Comparison of ENCODE assay signal across 15 mouse cellular contexts in the genomic region with DNA sequence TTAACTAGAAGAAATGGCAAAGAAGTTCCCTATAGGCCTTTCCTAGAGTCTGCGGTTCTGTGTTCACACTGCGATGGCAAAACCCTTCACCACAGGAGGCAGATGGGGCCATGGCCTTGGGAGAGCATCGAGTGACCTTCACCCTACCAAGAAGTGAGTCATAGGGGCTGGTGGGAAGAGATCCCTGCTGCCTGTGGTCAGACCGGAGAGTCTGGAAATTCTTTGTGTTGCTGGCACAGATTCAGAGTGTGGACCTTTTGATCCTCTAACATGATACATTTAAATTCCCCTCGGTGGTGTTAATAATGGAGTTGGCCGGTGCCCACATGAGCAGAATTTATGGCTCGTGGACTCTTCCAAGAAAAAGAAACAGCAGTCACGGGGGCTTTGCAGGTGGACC. TPM values are rescaled to one million over a fixed set of nuclear protein-coding genes. Genes with fewer than 3 reads are reported as not detected.
"Had no signal": no experiment of that assay in that cellular context is flagged by ENCODE, and none has a peak within 500 bp of the region (broad histone marks: within the 10 kb centered on the region; RNA-seq: fewer than 3 reads in every experiment).

No protein-coding gene starts in this region.

- DNase-seq: kidney, adult 9 months; kidney, postnatal 36 days; layer of hippocampus, adult 9-11 months; layer of hippocampus, postnatal 36 days; midbrain, embryonic 14.5 days; right cerebral cortex, postnatal 14 days; thymus, postnatal 36 days had no signal

- H3K27me3 ChIP-seq: limb, embryonic 15.5 days; liver, embryonic 12.5 days; lung, embryonic 15.5 days; neural tube, embryonic 12.5 days; stomach, embryonic 15.5 days had no signal

- ATAC-seq: liver, embryonic 12.5 days had no signal

- H3K4me1 ChIP-seq: liver, embryonic 12.5 days had no signal

- H3K9ac ChIP-seq: limb, embryonic 15.5 days; liver, embryonic 12.5 days; lung, embryonic 15.5 days; neural tube, embryonic 12.5 days; stomach, embryonic 15.5 days had no signal

- H3K4me2 ChIP-seq: limb, embryonic 15.5 days; liver, embryonic 12.5 days; lung, embryonic 15.5 days; neural tube, embryonic 12.5 days; stomach, embryonic 15.5 days had no signal

- H3K4me3 ChIP-seq: limb, embryonic 15.5 days; liver, embryonic 12.5 days; lung, embryonic 15.5 days; neural tube, embryonic 12.5 days; stomach, embryonic 15.5 days had no signal

- H3K27ac ChIP-seq: kidney, postnatal 0 days; liver, embryonic 12.5 days; lung, embryonic 15.5 days; neural tube, embryonic 12.5 days; stomach, embryonic 15.5 days had no signal

- H3K9me3 ChIP-seq: limb, embryonic 15.5 days; liver, embryonic 12.5 days; lung, embryonic 15.5 days; neural tube, embryonic 12.5 days; stomach, embryonic 15.5 days had no signal

- H3K36me3 ChIP-seq: liver, embryonic 12.5 days; lung, embryonic 15.5 days; neural tube, embryonic 12.5 days; stomach, embryonic 15.5 days had no signal

RNA-seq across cellular contexts. Expression of gene Ntf3, which starts 49.5 kb away (rescaled TPM):
- total RNA-seq: megakaryocyte-erythroid progenitor cell, adult 5-6 weeks; neutrophil, adult 5-6 weeks had no signal
